Mouse (Mus musculus) spleen, adult 2 months (tissue): ENCODE data around the gene Sh3gl2.

Experiments
- CTCF ChIP-seq: fragments of 200-500 bp; IDR thresholded peaks from 2 replicates; pipeline ENCODE4 v1.5.1; 2011; ENCODE audit warnings: mild to moderate bottlenecking, inconsistent platforms; ENCODE audit not compliant: insufficient read depth, insufficient read length, insufficient replicate concordance; ENCODE audit errors: extremely low read depth
- POLR2A ChIP-seq: fragments of 200-500 bp; IDR thresholded peaks from 2 replicates; pipeline ENCODE4 v1.6.1; 2011; ENCODE audit warnings: low read depth, low read length, inconsistent platforms

DNA sequence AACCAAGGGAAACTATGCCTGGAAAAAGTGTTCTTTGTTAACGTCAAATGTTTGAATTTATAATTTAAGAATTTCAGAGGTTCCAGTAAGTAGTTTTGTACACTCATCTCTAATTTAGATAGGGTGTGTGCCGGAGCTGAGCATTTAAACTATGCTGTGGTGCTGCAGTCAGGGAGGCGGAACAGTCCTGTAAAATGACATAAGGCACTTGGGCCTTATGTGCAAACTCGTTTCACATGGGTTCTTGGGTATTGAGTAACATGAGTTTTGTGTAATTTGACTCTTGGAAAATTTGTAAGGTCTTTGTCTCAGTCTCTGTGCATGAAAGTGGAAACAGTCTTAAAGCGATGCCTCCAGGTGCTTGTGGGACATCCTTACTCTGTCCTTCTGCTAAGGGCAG is 334.8 kb downstream of the Sh3gl2 start:
- TF ChIP-seq CTCF: no peak
- no peak for TF ChIP-seq POLR2A
